Mouse (Mus musculus): Measurements from ENCODE around the gene Rpl22. TPM values are rescaled to one million over a fixed set of nuclear protein-coding genes. Genes with fewer than 3 reads are reported as not detected.

Rpl22 gene
- total and polyA plus RNA-seq, 3 experiments, result 1,590 to 1,966 (median 1,935) TPM

DNA sequence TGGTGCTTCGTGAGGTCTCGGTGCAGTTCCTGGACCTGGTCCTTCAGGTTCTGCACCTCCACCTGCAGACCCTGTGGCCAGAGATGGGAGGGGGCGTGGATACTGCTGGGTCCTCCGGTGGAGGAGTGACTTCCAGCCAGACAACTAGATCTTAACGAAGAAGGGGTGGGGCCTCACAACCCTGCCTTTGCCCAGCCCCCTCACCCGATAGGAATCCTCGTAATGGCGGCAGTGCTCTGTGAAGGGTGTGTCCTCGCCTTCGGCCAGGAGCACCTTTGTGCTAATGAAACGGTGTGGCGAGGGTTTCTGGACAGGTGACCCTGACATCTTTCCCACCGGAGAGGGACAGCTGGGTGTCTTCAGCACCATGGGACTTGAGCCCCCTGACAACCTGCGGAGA is 13.4 kb upstream of the Rpl22 start:
- in situ Hi-C loops (cut with MboI; ENCODE audit: low pct_ligation_motif_present, low pct_unique_long_range_greater_than_20kb, low sequenced_read_pairs), result no loop called here
- dilution Hi-C loops (cut with MboI; ENCODE audit: extremely low pct_ligation_motif_present, extremely low pct_unique_long_range_greater_than_20kb, low sequenced_read_pairs), result no loop called here
- TF ChIP-seq E2F4 (IDR thresholded peaks at IDR 0.05; ENCODE audit: insufficient replicate concordance, low read depth, low read length), result no peak
- TF ChIP-seq USF2 (conservative IDR thresholded peaks at IDR 0.05; ENCODE audit: low read depth, low read length), result no peak
- TF ChIP-seq MAX (IDR thresholded peaks at IDR 0.05; ENCODE audit: low read length), result no peak
- no peak for TF ChIP-seq SMC3 (IDR thresholded peaks at IDR 0.05; ENCODE audit: low read depth, low read length)
- no peak for TF ChIP-seq POLR2A (IDR thresholded peaks at IDR 0.05; ENCODE audit: low read depth, low read length)
- no peak for TF ChIP-seq KAT2A (IDR thresholded peaks at IDR 0.05; ENCODE audit: insufficient replicate concordance, low read length)
- no peak for TF ChIP-seq CHD2 (IDR thresholded peaks at IDR 0.05; ENCODE audit: low read length)
- no peak for TF ChIP-seq ZKSCAN1 (IDR thresholded peaks at IDR 0.05; ENCODE audit: borderline replicate concordance, low read depth, low read length)
- no peak for TF ChIP-seq ELF1 (IDR thresholded peaks at IDR 0.05; ENCODE audit: low read depth, low read length)
- no peak for TF ChIP-seq NRF1 (IDR thresholded peaks at IDR 0.05; ENCODE audit: low read depth, low read length)
- TF ChIP-seq POLR2AphosphoS2 (IDR thresholded peaks at IDR 0.05; ENCODE audit: low read depth, low read length), result no peak
- TF ChIP-seq MYC (IDR thresholded peaks at IDR 0.05; ENCODE audit: low read depth, low read length), result no peak
- TF ChIP-seq CHD1 (IDR thresholded peaks at IDR 0.05; ENCODE audit: low read depth, low read length), result no peak
- no peak for TF ChIP-seq MXI1 (IDR thresholded peaks at IDR 0.05; ENCODE audit: low read depth, low read length)
- TF ChIP-seq CTCF (conservative IDR thresholded peaks at IDR 0.05 in 1 of 2, IDR thresholded peaks at IDR 0.05 in 1 of 2; ENCODE audit: low read depth in 2 of 2, low read length in 2 of 2), result no peak
- no peak for TF ChIP-seq NELFE (IDR thresholded peaks at IDR 0.05; ENCODE audit: low read depth, low read length)
- no peak for TF ChIP-seq EP300 (IDR thresholded peaks at IDR 0.05; ENCODE audit: low read length)
- Histone ChIP-seq H3K79me2 (replicated peaks; ENCODE audit: control insufficient read depth, extremely low read depth, insufficient read depth, poor library complexity, severe bottlenecking) (no peaks in the 10 kb centered on the region), H3K9ac (ENCODE audit: insufficient read depth, low read depth) (no peak overlapping the region), H3K27me3 (replicated peaks) (peaks cover 22% of the 10 kb centered on the region), H3K9me3 (replicated peaks; ENCODE audit: low read length) (no peaks in the 10 kb centered on the region), H3K4me3 (replicated peaks in 1 of 3; ENCODE audit: low read depth in 2 of 3, low read length in 2 of 3, poor library complexity in 1 of 3) (no peak overlapping the region), H3K4me1 (ENCODE audit: control insufficient read depth in 1 of 2, insufficient read depth in 2 of 2) (peaks cover 0 to 6% of the 10 kb centered on the region in 2 experiments; a peak in 2 of 4 replicates), H3K4me2 (ENCODE audit: insufficient read depth, low read depth, poor library complexity, severe bottlenecking) (no peak overlapping the region), H3K36me3 (replicated peaks in 1 of 2; ENCODE audit: control insufficient read depth in 1 of 2, insufficient read depth in 1 of 2, low read length in 1 of 2) (peaks cover 6 to 21% of the 10 kb centered on the region in 2 experiments), H3K27ac (ENCODE audit: insufficient read depth, low read depth) (no peak overlapping the region)
- DNase-seq (ENCODE audit: extremely low read depth), result no peak

DNA sequence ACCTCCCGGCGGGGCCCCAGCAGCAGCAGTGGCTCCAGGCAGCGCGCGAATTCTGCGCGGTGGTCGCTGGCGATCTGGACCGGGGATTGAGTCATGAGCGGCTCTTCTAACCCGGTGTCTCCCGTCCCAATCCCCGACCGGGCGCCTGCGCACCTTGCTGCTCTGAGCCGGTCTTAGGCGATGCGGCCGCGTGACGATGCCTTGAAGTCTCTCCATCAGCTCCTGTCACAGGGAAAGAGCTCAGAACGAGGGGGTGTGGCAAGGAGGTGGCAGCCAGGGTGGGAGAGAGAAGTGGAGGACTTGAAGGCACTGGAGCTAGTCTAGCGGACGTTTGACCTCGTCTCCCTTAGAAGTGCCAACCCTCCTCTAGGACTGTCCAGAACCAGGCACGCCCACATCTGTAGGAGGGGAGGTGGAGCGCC is 12.3 kb upstream of the Rpl22 start:
- no peak for DNase-seq (ENCODE audit: extremely low read depth)
- Histone ChIP-seq H3K4me1 (ENCODE audit: control insufficient read depth in 1 of 2, insufficient read depth in 2 of 2) (peaks cover 0 to 6% of the 10 kb centered on the region in 2 experiments; a peak in 2 of 4 replicates), H3K4me2 (ENCODE audit: insufficient read depth, low read depth, poor library complexity, severe bottlenecking) (no peak overlapping the region), H3K36me3 (replicated peaks in 1 of 2; ENCODE audit: control insufficient read depth in 1 of 2, insufficient read depth in 1 of 2, low read length in 1 of 2) (peaks cover 6 to 13% of the 10 kb centered on the region in 2 experiments), H3K79me2 (replicated peaks; ENCODE audit: control insufficient read depth, extremely low read depth, insufficient read depth, poor library complexity, severe bottlenecking) (no peaks in the 10 kb centered on the region), H3K9me3 (replicated peaks; ENCODE audit: low read length) (no peaks in the 10 kb centered on the region), H3K4me3 (replicated peaks in 1 of 3; ENCODE audit: low read depth in 2 of 3, low read length in 2 of 3, poor library complexity in 1 of 3) (no peak overlapping the region), H3K27ac (ENCODE audit: insufficient read depth, low read depth) (no peak overlapping the region), H3K27me3 (replicated peaks) (peaks cover 30% of the 10 kb centered on the region), H3K9ac (ENCODE audit: insufficient read depth, low read depth) (no peak overlapping the region)
- no peak for TF ChIP-seq NELFE (IDR thresholded peaks at IDR 0.05; ENCODE audit: low read depth, low read length)
- TF ChIP-seq ZMIZ1 (IDR thresholded peaks at IDR 0.05; ENCODE audit: low read depth, low read length), result no peak
- no peak for TF ChIP-seq ETS1 (conservative IDR thresholded peaks at IDR 0.05; ENCODE audit: low read depth, low read length)
- no peak for TF ChIP-seq MYC (IDR thresholded peaks at IDR 0.05; ENCODE audit: low read depth, low read length)
- no peak for TF ChIP-seq RAD21 (IDR thresholded peaks at IDR 0.05; ENCODE audit: low read depth, low read length)
- TF ChIP-seq JUND (conservative IDR thresholded peaks at IDR 0.05; ENCODE audit: low read depth, low read length), result no peak
- TF ChIP-seq TCF12 (IDR thresholded peaks at IDR 0.05; ENCODE audit: low read depth, low read length), result no peak
- no peak for TF ChIP-seq UBTF (IDR thresholded peaks at IDR 0.05; ENCODE audit: low read depth, low read length)
- TF ChIP-seq ZNF384 (IDR thresholded peaks at IDR 0.05; ENCODE audit: low read depth, low read length), result no peak
- no peak for TF ChIP-seq JUN (IDR thresholded peaks at IDR 0.05; ENCODE audit: insufficient read depth, low read depth, low read length)
- no peak for TF ChIP-seq SMC3 (IDR thresholded peaks at IDR 0.05; ENCODE audit: low read depth, low read length)
- TF ChIP-seq HCFC1 (IDR thresholded peaks at IDR 0.05; ENCODE audit: low read depth, low read length), result no peak
- no peak for TF ChIP-seq ELF1 (IDR thresholded peaks at IDR 0.05; ENCODE audit: low read depth, low read length)
- TF ChIP-seq CTCF (conservative IDR thresholded peaks at IDR 0.05 in 1 of 2, IDR thresholded peaks at IDR 0.05 in 1 of 2; ENCODE audit: low read depth in 2 of 2, low read length in 2 of 2), result no peak
- no peak for TF ChIP-seq KAT2A (IDR thresholded peaks at IDR 0.05; ENCODE audit: insufficient replicate concordance, low read length)
- no peak for TF ChIP-seq SIN3A (IDR thresholded peaks at IDR 0.05; ENCODE audit: low read length)
- TF ChIP-seq MEF2A (IDR thresholded peaks at IDR 0.05; ENCODE audit: borderline replicate concordance, low read depth, low read length), result no peak
- TF ChIP-seq CHD2 (IDR thresholded peaks at IDR 0.05; ENCODE audit: low read length), result no peak
- dilution Hi-C loops (cut with MboI; ENCODE audit: extremely low pct_ligation_motif_present, extremely low pct_unique_long_range_greater_than_20kb, low sequenced_read_pairs) (no loop called here), in situ Hi-C loops (cut with MboI; ENCODE audit: low pct_ligation_motif_present, low pct_unique_long_range_greater_than_20kb, low sequenced_read_pairs) (no loop called here)
